Mouse (Mus musculus): Measurements from ENCODE around the gene Large2. TPM values are rescaled to one million over a fixed set of nuclear protein-coding genes. Genes with fewer than 3 reads are reported as not detected.
A peak's percentile ranks its signal among the peaks of the same experiment; 100 is the strongest.

Large2 gene
- polyA plus RNA-seq, 1 experiment: not detected

DNA sequence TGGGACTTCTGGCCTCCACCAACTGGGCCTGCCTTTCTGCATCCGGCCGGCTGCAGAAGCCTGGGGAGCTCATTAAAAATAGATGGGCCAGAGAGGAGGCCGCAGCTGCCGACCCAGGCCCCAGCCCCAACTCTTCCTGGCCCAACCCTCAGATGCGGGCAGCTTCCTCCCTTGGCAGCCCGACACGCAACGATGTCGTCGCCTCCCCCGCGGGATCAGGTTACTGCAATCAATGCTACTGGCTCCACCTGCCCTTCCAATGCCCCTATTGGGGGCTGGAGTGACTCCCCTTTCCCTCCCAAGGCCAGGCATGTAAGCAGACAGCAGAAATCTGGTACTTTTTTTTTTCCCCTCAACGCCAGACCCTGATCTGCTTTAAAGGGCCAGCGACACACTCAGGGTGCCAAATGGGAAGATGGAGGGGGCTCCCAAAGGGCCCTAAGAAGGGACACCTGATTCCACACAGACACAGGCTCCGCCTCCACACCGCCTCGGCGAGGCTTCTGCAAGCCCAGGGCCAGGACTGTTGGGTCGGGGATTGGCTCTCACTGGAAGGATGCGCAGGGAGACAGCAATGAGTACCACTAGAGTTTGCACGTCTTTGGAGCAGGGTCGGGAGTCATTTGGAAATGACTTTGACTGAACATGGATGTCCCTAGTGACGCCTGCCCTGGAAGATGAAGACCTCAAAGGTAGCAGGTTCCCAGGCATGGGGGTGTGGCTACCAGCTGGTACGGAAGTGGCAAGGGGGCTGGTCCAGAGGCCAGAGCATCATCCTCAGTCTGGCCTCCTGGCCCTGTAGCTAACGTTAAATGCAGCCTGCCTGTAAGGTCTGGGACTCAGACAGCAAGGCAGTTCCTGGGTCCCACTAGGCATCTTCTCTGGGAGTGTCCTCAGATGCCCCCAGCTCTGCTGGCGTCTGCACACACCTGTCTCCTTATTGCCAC, 17.9 kb upstream of the Large2 start:
- TF ChIP-seq CTCF (IDR thresholded peaks at IDR 0.05; ENCODE audit: insufficient read depth, low read depth, low read length) (no peak), POLR2A (IDR thresholded peaks at IDR 0.05; ENCODE audit: insufficient read depth, low read depth, low read length) (no peak)
- Histone ChIP-seq H3K4me3 (ENCODE audit: insufficient read depth, low read depth, low read length) (peak overlapping the region; percentile 64), H3K4me1 (ENCODE audit: control insufficient read depth, insufficient read depth, low read length) (peaks cover 49% of the 10 kb centered on the region), H3K27ac (ENCODE audit: insufficient read depth, low read depth, low read length) (peak overlapping the region; percentile 92)
- WGBS: 6% methylated on average over 26 of the region's 26 CpGs

DNA sequence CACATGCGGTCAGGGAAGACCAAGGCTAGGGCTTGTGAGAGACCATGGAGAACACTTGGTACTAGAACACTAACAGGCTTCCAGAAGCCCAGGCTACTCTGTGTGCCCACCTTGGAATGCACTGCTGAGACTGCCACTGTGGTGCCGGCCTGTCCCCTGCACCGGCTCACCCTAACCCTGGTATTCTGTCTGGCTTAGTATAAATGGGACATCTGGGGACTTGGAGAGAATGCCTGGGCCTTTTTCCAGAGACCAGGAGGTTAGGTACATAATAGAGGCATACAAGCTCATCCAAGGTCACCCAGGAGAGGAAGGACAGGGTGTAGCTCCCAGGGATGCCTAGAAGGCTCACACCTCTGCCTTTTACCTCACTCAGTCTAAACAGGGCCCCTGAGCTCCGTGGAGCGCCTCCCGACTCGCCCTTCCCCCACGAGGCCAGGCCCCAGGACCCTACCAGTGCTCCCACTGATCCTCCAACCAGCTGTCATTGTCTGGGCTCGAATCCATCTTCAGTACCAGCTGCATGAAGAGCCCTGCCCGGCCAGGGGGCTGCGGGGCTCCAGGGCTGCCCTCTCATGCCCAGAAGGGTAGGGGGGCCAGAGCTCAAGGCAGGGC, 17.1 kb upstream of the Large2 start:
- Histone ChIP-seq H3K4me1 (ENCODE audit: control insufficient read depth, insufficient read depth, low read length) (peaks cover 52% of the 10 kb centered on the region), H3K27ac (ENCODE audit: insufficient read depth, low read depth, low read length) (peak overlapping the region; percentile 92), H3K4me3 (ENCODE audit: insufficient read depth, low read depth, low read length) (peak overlapping the region; percentile 64)
- TF ChIP-seq CTCF (IDR thresholded peaks at IDR 0.05; ENCODE audit: insufficient read depth, low read depth, low read length) (no peak), POLR2A (IDR thresholded peaks at IDR 0.05; ENCODE audit: insufficient read depth, low read depth, low read length) (no peak)
- 14% methylated on average over 11 of the region's 11 CpGs for WGBS

DNA sequence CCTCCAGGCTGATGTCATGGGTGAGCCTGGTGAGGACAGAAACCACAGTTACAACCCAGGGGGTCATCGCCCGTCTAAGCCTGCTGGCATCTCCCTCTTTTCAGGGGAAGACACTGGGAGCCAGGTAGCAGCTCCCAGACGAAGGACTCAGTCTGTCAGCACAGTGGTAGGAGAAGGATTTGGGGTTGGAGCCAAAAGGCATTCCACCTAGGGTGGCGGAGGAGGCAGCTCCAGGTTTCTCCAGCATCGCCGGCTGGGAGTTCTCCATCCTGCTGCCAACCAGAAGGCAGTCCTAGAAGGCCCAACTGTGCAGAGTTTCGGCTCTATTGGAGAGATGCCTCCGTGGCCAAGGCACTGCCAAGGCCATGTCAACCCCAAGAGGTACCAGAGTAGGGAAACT, 16.4 kb upstream of the Large2 start:
- peak overlapping the region; percentile 64 for H3K4me3 ChIP-seq (ENCODE audit: insufficient read depth, low read depth, low read length)
- peak overlapping the region; percentile 92 for H3K27ac ChIP-seq (ENCODE audit: insufficient read depth, low read depth, low read length)
- WGBS: 46% methylated on average over 8 of the region's 8 CpGs

DNA sequence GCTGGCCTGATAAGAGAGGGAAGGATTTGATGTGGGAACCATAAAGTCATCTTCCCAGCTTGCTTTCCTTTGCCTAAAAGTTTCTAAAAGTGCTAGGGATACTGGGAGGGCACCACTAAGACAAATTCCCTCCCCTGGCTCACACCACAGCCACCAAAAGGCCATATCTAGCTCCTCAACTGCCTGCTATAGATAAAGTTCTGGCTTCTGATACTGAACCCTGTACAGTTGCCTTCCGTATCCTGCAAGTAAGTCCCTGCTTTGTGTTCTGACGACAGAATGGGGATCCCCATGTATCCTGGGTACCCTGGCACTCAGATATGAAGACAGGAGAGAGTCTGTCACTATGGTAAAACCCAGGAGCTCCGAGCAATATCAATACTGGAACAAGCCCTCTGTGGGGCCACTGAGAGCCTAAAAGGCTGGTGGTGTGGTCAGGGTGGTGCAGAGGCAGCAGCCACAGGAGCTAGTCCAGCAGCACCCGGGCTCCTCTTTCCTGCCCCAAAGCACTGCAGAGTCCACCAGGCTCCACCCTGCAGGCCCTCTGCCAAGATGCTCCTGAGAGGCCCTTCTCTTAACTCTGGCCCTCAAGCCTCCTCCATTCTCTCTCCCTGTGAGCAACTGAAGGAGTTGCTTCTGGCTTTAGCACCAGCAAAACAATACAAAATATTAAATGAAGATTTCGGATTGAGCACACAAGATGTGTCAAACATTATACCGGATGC, 15.7 kb upstream of the Large2 start:
- TF ChIP-seq CTCF (IDR thresholded peaks at IDR 0.05; ENCODE audit: insufficient read depth, low read depth, low read length): no peak
- no peak for TF ChIP-seq POLR2A (IDR thresholded peaks at IDR 0.05; ENCODE audit: insufficient read depth, low read depth, low read length)
- Histone ChIP-seq H3K27ac (ENCODE audit: insufficient read depth, low read depth, low read length) (peak overlapping the region; percentile 95), H3K4me1 (ENCODE audit: control insufficient read depth, insufficient read depth, low read length) (peaks cover 58% of the 10 kb centered on the region), H3K4me3 (ENCODE audit: insufficient read depth, low read depth, low read length) (no peak overlapping the region)
- WGBS: 59% methylated on average over 6 of the region's 6 CpGs

More for the DNA sequence above, 16.4 kb upstream of the Large2 start:
- TF ChIP-seq CTCF (IDR thresholded peaks at IDR 0.05; ENCODE audit: insufficient read depth, low read depth, low read length) (no peak), POLR2A (IDR thresholded peaks at IDR 0.05; ENCODE audit: insufficient read depth, low read depth, low read length) (no peak)
- H3K4me1 ChIP-seq (ENCODE audit: control insufficient read depth, insufficient read depth, low read length): peaks cover 55% of the 10 kb centered on the region

DNA sequence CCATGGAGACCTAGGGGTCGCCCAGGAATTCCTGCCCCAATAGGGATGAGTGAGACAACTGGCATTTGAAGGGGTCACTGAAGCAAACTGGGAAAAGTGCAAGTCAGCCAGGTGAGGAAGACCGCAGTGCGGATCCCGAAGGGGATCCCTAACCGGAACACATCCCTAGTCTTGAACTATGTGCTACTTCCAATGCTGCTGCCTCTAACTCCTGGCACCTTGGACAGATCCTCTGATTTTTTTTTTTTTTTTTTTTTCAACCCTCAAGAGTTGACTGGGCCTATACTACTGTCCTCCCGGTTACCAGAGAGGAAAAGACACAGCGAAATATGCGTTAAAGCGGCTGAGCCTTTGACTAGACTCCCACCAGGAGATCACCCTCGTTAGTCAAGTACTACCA, 15.0 kb upstream of the Large2 start:
- Histone ChIP-seq H3K27ac (ENCODE audit: insufficient read depth, low read depth, low read length) (peak overlapping the region; percentile 95), H3K4me3 (ENCODE audit: insufficient read depth, low read depth, low read length) (peak overlapping the region; percentile 73), H3K4me1 (ENCODE audit: control insufficient read depth, insufficient read depth, low read length) (peaks cover 64% of the 10 kb centered on the region)
- TF ChIP-seq CTCF (IDR thresholded peaks at IDR 0.05; ENCODE audit: insufficient read depth, low read depth, low read length) (no peak), POLR2A (IDR thresholded peaks at IDR 0.05; ENCODE audit: insufficient read depth, low read depth, low read length) (no peak)
- 9% methylated on average over 10 of the region's 10 CpGs for WGBS

DNA sequence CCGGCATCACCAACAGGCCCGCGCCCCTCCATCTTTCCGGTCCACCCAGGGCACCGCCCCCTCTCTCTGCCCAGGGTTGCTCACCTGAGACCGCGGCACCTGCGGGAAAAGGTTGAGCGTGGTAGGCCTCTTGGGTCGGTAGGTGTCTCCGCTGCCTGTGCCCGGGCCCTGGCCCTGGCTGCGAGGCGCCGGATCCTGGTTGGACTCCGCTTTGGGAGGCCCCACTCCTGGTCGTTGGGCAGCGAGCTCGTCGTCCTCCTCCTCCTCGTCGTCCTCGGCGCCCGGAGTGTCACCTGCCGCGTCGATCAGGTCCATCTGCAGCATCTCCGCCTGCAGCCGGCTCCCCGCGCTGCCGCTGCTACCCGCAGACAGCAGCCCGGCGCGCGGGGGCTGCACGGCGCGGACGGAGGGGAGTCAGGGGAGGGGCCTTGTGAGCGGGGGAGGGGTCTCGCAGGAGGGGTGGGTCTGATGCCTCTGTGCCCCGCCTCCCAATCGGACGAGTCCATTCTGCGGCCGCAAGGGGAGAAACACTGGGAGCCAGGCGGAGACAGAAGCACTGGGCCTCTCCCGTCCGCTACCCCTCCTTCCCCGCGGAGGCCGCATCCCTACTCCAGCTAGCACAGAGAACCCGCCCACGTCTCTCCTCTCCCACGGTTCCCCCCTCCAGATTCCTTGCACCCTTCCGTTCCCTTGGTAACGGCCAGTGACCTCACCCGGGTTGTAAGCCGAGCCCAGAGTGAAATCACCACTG, 14.4 kb upstream of the Large2 start:
- 1% methylated on average over 62 of the region's 62 CpGs for WGBS
- Histone ChIP-seq H3K4me3 (ENCODE audit: insufficient read depth, low read depth, low read length) (peak overlapping the region; percentile 73), H3K4me1 (ENCODE audit: control insufficient read depth, insufficient read depth, low read length) (peaks cover 64% of the 10 kb centered on the region), H3K27ac (ENCODE audit: insufficient read depth, low read depth, low read length) (peak overlapping the region; percentile 95)
- peak; percentile 78 for TF ChIP-seq POLR2A (IDR thresholded peaks at IDR 0.05; ENCODE audit: insufficient read depth, low read depth, low read length)
- TF ChIP-seq CTCF (IDR thresholded peaks at IDR 0.05; ENCODE audit: insufficient read depth, low read depth, low read length): no peak

DNA sequence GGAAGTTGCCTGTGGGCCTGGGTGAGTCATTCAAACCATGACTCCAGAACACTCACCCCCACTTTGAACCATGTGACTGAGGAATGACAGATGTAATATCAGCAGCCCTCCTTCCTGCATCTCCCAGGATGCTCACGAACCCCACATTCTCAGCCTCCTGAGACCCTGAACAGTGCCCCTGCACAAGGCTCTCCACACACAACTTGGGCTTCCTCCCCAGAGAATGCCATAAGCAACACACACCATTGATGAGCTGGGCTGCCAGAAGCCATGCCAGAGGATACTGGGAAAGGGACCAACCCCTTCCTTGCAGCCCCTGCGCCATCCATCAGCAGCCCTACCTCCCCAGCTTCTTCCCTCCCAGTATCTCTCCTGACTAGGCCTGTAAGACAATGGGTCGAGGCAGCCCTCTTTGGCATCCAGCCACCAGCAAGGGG, 13.4 kb upstream of the Large2 start:
- H3K4me1 ChIP-seq (ENCODE audit: control insufficient read depth, insufficient read depth, low read length): peaks cover 59% of the 10 kb centered on the region
- TF ChIP-seq CTCF (IDR thresholded peaks at IDR 0.05; ENCODE audit: insufficient read depth, low read depth, low read length) (no peak), POLR2A (IDR thresholded peaks at IDR 0.05; ENCODE audit: insufficient read depth, low read depth, low read length) (no peak)
- peak overlapping the region; percentile 64; the same call in 1 of the 2 replicates for H3K27ac ChIP-seq (ENCODE audit: insufficient read depth, low read depth, low read length)
- H3K4me3 ChIP-seq (ENCODE audit: insufficient read depth, low read depth, low read length): peak overlapping the region; percentile 73
- WGBS: 11% methylated on average over 3 of the region's 3 CpGs

DNA sequence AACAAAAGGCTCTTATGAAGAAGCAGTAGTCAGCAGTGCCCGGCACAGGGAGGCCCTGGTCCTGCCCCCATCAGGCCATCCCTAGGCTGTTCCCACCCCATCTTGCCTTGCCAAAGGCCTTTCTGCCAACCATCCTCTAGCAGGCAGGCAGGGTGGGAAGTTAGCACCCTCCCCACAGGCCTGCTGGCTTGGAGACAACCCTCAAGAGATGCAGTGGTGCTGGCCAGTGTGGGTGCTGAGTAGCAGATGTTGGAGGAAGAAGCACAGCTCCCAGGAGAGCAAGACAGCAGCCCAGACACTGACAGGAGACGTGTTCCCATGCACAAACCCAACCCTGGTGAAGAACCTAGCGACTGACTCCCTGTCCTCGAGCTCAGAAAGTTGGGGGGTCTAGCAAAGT, 13.0 kb upstream of the Large2 start:
- peak overlapping the region; percentile 73 for H3K4me3 ChIP-seq (ENCODE audit: insufficient read depth, low read depth, low read length)
- peaks cover 55% of the 10 kb centered on the region for H3K4me1 ChIP-seq (ENCODE audit: control insufficient read depth, insufficient read depth, low read length)
- TF ChIP-seq POLR2A (IDR thresholded peaks at IDR 0.05; ENCODE audit: insufficient read depth, low read depth, low read length) (no peak), CTCF (IDR thresholded peaks at IDR 0.05; ENCODE audit: insufficient read depth, low read depth, low read length) (no peak)
- H3K27ac ChIP-seq (ENCODE audit: insufficient read depth, low read depth, low read length): peak overlapping the region; percentile 64; the same call in 1 of the 2 replicates
- WGBS: 30% methylated on average over 4 of the region's 4 CpGs
